Mouse (Mus musculus): ENCODE results near the gene Tm4sf5. TPM values are rescaled to one million over a fixed set of nuclear protein-coding genes. Genes with fewer than 3 reads are reported as not detected.

Tm4sf5 gene
- total RNA-seq, 2 experiments from 2014 or later: not detected

- no peak for DNase-seq
These were observed 46.5 kb downstream of the Tm4sf5 start for GRCm38 (mm10) chr11:70551526-70551925.

GRCm38 (mm10) chr11:70553940-70554339, 48.9 kb downstream of the Tm4sf5 start:
- no peak for DNase-seq

GRCm38 (mm10) chr11:70557545-70557944, 52.5 kb downstream of the Tm4sf5 start:
- DNase-seq: no peak

Other genes with a start within 250 kb of the Tm4sf5 start
- gene Alox12, start 249.9 kb upstream of the Tm4sf5 start, total RNA-seq (2021): not detected
- gene Alox12e, start 182.6 kb upstream of the Tm4sf5 start, total RNA-seq (2021): not detected
- not detected for gene Alox15, start 153.2 kb upstream of the Tm4sf5 start, total RNA-seq (2021)
- gene Pelp1, start 95.2 kb upstream of the Tm4sf5 start, total RNA-seq (2021): 10 to 100 TPM; 33.3 to 36.2 TPM
- 100 to 1,000 TPM; 103 to 112 TPM for gene Arrb2, start 72.6 kb upstream of the Tm4sf5 start, total RNA-seq (2021)
- 10 to 100 TPM; 13.2 to 17.3 TPM for gene Med11, start 53.3 kb upstream of the Tm4sf5 start, total RNA-seq (2021)
- under 1 TPM; 0.25 to 0.46 TPM for gene Zmynd15, start 45.8 kb upstream of the Tm4sf5 start, total RNA-seq (2021)
- under 1 TPM; 0.68 to 0.97 TPM for gene Cxcl16, start 45.3 kb upstream of the Tm4sf5 start, total RNA-seq (2021)
- not detected for gene Vmo1, start 9.4 kb downstream of the Tm4sf5 start, total RNA-seq (2021)
- not detected for gene Gltpd2, start 14.0 kb downstream of the Tm4sf5 start, total RNA-seq (2021)
- 100 to 1,000 TPM; 174 to 193 TPM for gene Psmb6, start 20.1 kb downstream of the Tm4sf5 start, total RNA-seq (2021)
- not detected for gene Gm40193, start 27.7 kb downstream of the Tm4sf5 start, total RNA-seq (2021)
- 10 to 100 TPM; 17.5 to 17.7 TPM for gene Pld2, start 34.8 kb downstream of the Tm4sf5 start, total RNA-seq (2021)
- 100 to 1,000 TPM; 448 to 494 TPM for gene Mink1, start 57.6 kb downstream of the Tm4sf5 start, total RNA-seq (2021)
- gene 4930544D05Rik, start 110.6 kb downstream of the Tm4sf5 start, total RNA-seq (2021): 1 to 10 TPM; 1.2 to 1.7 TPM
- not detected for gene Chrne, start 114.0 kb downstream of the Tm4sf5 start, total RNA-seq (2021)
- gene Gp1ba, start 133.9 kb downstream of the Tm4sf5 start, total RNA-seq (2021): not detected
- gene Rnf167, start 142.0 kb downstream of the Tm4sf5 start, total RNA-seq (2021): 10 to 100 TPM; 85.6 to 88.0 TPM
- gene Slc25a11, start 142.2 kb downstream of the Tm4sf5 start, total RNA-seq (2021): 100 to 1,000 TPM; 115 to 119 TPM
- 100 to 1,000 TPM; 346 to 373 TPM for gene Pfn1, start 149.4 kb downstream of the Tm4sf5 start, total RNA-seq (2021)
- gene Eno3, start 152.0 kb downstream of the Tm4sf5 start, total RNA-seq (2021): 1 to 10 TPM; 5.2 to 7.4 TPM
- 10 to 100 TPM; 48.2 to 50.8 TPM for gene Spag7, start 164.2 kb downstream of the Tm4sf5 start, total RNA-seq (2021)
- 100 to 1,000 TPM; 362 to 388 TPM for gene Camta2, start 182.9 kb downstream of the Tm4sf5 start, total RNA-seq (2021)
- 1 to 10 TPM; 3.0 to 3.5 TPM for gene Inca1, start 194.9 kb downstream of the Tm4sf5 start, total RNA-seq (2021)
- 10 to 100 TPM; 75.2 to 83.8 TPM for gene Kif1c, start 195.3 kb downstream of the Tm4sf5 start, total RNA-seq (2021)